Mouse (Mus musculus): ENCODE measurements at regions not wholly inside any gene's neighbourhood (a gene's known extent, or its start where the extent isn't known, plus 50 kb on each side); places are given as distances from the start of the nearest gene placed in this dataset.

GRCm38 (mm10) chr9:93969118-93969517 lies 568.8 kb downstream of the 1190002N15Rik start:
- no peak for ATAC-seq (ENCODE audit: low FRiP score)
- no peak overlapping the region for H3K9ac ChIP-seq (replicated peaks; ENCODE audit: low read length, poor library complexity, severe bottlenecking)
- H3K27ac ChIP-seq (ENCODE audit: low read depth, low read length), result no peak overlapping the region
- WGBS, result 73% methylated on average over 5 of the region's 5 CpGs
- TF ChIP-seq CTCF (IDR thresholded peaks at IDR 0.05), result no peak
- H3K27me3 ChIP-seq (ENCODE audit: insufficient read depth, low read length), result no peaks in the 10 kb centered on the region
- no peaks in the 10 kb centered on the region for H3K9me3 ChIP-seq (ENCODE audit: low read length)
- DNase-seq (ENCODE audit: low spot score), result no peak
- no peaks in the 10 kb centered on the region for H3K36me3 ChIP-seq (ENCODE audit: insufficient read depth, low read length)
- no peaks in the 10 kb centered on the region for H3K4me1 ChIP-seq (ENCODE audit: insufficient read depth, low read length)
- H3K4me2 ChIP-seq (ENCODE audit: low read depth, low read length, poor library complexity, severe bottlenecking), result no peak overlapping the region
- no peak overlapping the region for H3K4me3 ChIP-seq (ENCODE audit: low read depth, low read length)

GRCm38 (mm10) chr9:93955235-93956040 lies 582.4 kb downstream of the 1190002N15Rik start:
- no peak for ATAC-seq (ENCODE audit: low FRiP score)

DNA sequence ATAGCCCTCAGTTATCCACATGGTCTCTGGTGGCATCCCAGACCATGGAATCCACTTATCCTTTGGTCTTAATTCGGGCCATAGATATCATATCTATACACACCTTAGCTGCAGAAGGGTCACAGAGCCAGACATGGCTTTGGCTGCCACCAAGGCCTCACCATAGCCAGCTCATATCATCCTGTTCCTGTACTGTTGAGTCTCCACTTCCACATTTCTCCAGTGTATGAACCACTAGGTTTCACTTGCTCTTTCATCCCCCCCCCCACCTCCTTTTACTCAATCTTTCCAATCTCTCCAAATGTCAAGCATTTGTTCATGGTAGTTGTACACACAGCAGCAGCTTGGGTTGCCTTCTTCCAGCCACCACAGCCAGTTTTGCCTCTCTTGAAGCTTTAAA lies 589.2 kb downstream of the 1190002N15Rik start:
- Histone ChIP-seq H3K9ac (replicated peaks; ENCODE audit: low read length, poor library complexity, severe bottlenecking) (no peak overlapping the region), H3K4me3 (ENCODE audit: low read depth, low read length) (no peak overlapping the region), H3K27me3 (ENCODE audit: insufficient read depth, low read length) (no peaks in the 10 kb centered on the region), H3K4me2 (ENCODE audit: low read depth, low read length, poor library complexity, severe bottlenecking) (no peak overlapping the region), H3K36me3 (ENCODE audit: insufficient read depth, low read length) (no peaks in the 10 kb centered on the region), H3K9me3 (ENCODE audit: low read length) (no peaks in the 10 kb centered on the region), H3K4me1 (ENCODE audit: insufficient read depth, low read length) (no peaks in the 10 kb centered on the region), H3K27ac (ENCODE audit: low read depth, low read length) (no peak overlapping the region)
- ATAC-seq (ENCODE audit: low FRiP score) (no peak), DNase-seq (ENCODE audit: low spot score) (no peak)
- TF ChIP-seq CTCF (IDR thresholded peaks at IDR 0.05), result no peak
- 82% methylated on average over 1 of the region's 1 CpGs for WGBS

More at GRCm38 (mm10) chr9:93955235-93956040, 582.4 kb downstream of the 1190002N15Rik start:
- Histone ChIP-seq H3K4me1 (ENCODE audit: insufficient read depth, low read length) (no peaks in the 10 kb centered on the region), H3K36me3 (ENCODE audit: insufficient read depth, low read length) (no peaks in the 10 kb centered on the region), H3K4me3 (ENCODE audit: low read depth, low read length) (no peak overlapping the region), H3K9ac (replicated peaks; ENCODE audit: low read length, poor library complexity, severe bottlenecking) (no peak overlapping the region), H3K27ac (ENCODE audit: low read depth, low read length) (no peak overlapping the region), H3K27me3 (ENCODE audit: insufficient read depth, low read length) (no peaks in the 10 kb centered on the region), H3K4me2 (ENCODE audit: low read depth, low read length, poor library complexity, severe bottlenecking) (no peak overlapping the region), H3K9me3 (ENCODE audit: low read length) (no peaks in the 10 kb centered on the region)
- TF ChIP-seq CTCF (IDR thresholded peaks at IDR 0.05), result no peak
- no peak for DNase-seq (ENCODE audit: low spot score)

DNA sequence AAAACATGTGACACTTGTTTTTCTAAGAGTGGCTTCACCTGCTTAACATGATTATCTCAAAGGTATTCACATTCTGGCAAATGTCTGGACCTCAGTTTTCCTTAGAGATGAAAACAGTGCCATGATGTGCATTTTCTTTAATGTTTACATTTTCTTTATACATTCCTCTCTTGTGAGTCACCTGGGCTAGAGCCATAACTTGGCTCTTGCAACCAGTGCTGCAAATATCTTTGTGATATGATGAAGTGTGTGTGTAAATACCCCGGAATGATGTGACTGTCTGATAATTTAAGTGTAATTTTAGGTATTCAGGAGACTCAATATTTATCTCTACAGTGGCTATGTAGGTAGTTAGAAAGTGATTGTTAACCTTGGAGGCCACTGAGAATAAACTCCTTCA lies 590.8 kb downstream of the 1190002N15Rik start:
- no peaks in the 10 kb centered on the region for H3K4me1 ChIP-seq (ENCODE audit: insufficient read depth, low read length)
- H3K4me3 ChIP-seq (ENCODE audit: low read depth, low read length), result no peak overlapping the region
- no peak for TF ChIP-seq CTCF (IDR thresholded peaks at IDR 0.05)
- no peak for DNase-seq (ENCODE audit: low spot score)
- 88% methylated on average over 1 of the region's 1 CpGs for WGBS
- no peak for ATAC-seq (ENCODE audit: low FRiP score)
- H3K4me2 ChIP-seq (ENCODE audit: low read depth, low read length, poor library complexity, severe bottlenecking), result no peak overlapping the region
- H3K36me3 ChIP-seq (ENCODE audit: insufficient read depth, low read length), result no peaks in the 10 kb centered on the region
- no peak overlapping the region for H3K27ac ChIP-seq (ENCODE audit: low read depth, low read length)
- no peaks in the 10 kb centered on the region for H3K9me3 ChIP-seq (ENCODE audit: low read length)
- no peaks in the 10 kb centered on the region for H3K27me3 ChIP-seq (ENCODE audit: insufficient read depth, low read length)
- H3K9ac ChIP-seq (replicated peaks; ENCODE audit: low read length, poor library complexity, severe bottlenecking), result no peak overlapping the region

DNA sequence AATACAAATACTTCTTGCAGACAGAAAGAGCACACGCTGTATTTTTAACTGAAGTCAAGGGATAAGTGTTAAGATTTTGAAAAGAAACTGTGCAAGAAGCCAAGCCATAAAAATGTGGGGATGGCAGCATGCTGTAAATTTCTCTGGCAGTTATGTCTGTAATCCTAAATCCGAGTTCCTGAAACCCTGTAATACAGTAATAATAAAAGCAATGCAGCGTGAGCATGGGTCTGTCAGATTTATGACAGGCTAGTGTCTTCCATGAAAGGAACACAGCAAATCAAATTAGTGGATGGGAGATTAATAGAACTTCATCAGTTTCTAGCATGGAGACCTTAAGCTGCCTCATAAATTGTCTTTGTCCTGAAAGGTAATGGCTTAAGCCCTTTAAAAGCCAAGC lies 597.7 kb downstream of the 1190002N15Rik start:
- no peaks in the 10 kb centered on the region for H3K9me3 ChIP-seq (ENCODE audit: low read length)
- no peak for TF ChIP-seq CTCF (IDR thresholded peaks at IDR 0.05)
- WGBS, result 66% methylated on average over 3 of the region's 3 CpGs
- no peaks in the 10 kb centered on the region for H3K4me1 ChIP-seq (ENCODE audit: insufficient read depth, low read length)
- DNase-seq (ENCODE audit: low spot score), result no peak
- no peaks in the 10 kb centered on the region for H3K27me3 ChIP-seq (ENCODE audit: insufficient read depth, low read length)
- no peak for ATAC-seq (ENCODE audit: low FRiP score)
- H3K9ac ChIP-seq (replicated peaks; ENCODE audit: low read length, poor library complexity, severe bottlenecking), result no peak overlapping the region
- H3K4me3 ChIP-seq (ENCODE audit: low read depth, low read length), result no peak overlapping the region
- no peak overlapping the region for H3K27ac ChIP-seq (ENCODE audit: low read depth, low read length)
- no peak overlapping the region for H3K4me2 ChIP-seq (ENCODE audit: low read depth, low read length, poor library complexity, severe bottlenecking)
- no peaks in the 10 kb centered on the region for H3K36me3 ChIP-seq (ENCODE audit: insufficient read depth, low read length)

DNA sequence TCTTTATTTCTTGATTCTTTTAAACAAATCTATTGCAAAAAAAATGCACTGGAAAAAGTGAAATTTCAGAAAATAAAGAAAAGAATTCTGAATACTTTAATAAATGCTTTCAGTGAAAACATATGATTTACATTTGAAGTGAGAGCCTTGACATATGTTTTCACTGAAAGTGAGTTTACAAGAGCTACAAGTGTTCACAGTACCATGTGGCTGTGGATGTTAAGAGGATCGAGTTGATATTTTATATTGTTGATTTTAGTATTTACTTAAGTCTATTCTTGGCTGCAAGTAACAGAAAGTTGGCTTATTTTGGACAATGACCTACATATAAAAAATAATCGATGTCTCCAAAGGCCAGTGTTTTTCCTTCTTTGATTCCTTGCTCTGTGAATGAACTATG lies 607.2 kb downstream of the 1190002N15Rik start:
- DNase-seq (ENCODE audit: low spot score), result no peak
- H3K4me1 ChIP-seq (ENCODE audit: insufficient read depth, low read length), result no peaks in the 10 kb centered on the region
- H3K36me3 ChIP-seq (ENCODE audit: insufficient read depth, low read length), result no peaks in the 10 kb centered on the region
- H3K27me3 ChIP-seq (ENCODE audit: insufficient read depth, low read length), result no peaks in the 10 kb centered on the region
- ATAC-seq (ENCODE audit: low FRiP score), result no peak
- no peak for TF ChIP-seq CTCF (IDR thresholded peaks at IDR 0.05)
- H3K4me3 ChIP-seq (ENCODE audit: low read depth, low read length), result no peak overlapping the region
- WGBS, result 80% methylated on average over 2 of the region's 2 CpGs
- no peak overlapping the region for H3K4me2 ChIP-seq (ENCODE audit: low read depth, low read length, poor library complexity, severe bottlenecking)
- no peaks in the 10 kb centered on the region for H3K9me3 ChIP-seq (ENCODE audit: low read length)
- H3K9ac ChIP-seq (replicated peaks; ENCODE audit: low read length, poor library complexity, severe bottlenecking), result no peak overlapping the region
- no peak overlapping the region for H3K27ac ChIP-seq (ENCODE audit: low read depth, low read length)

Measured in midbrain, postnatal 0 days (tissue).